Mouse (Mus musculus) liver, embryonic 11.5 days (tissue): ENCODE measurements at regions not wholly inside any gene's neighbourhood (a gene's known extent, or its start where the extent isn't known, plus 50 kb on each side); places are given as distances from the start of the nearest gene placed in this dataset.

Experiments
- ATAC-seq: fragments of 200-750 bp; cut with Nextera tagmentation; replicated peaks from 2 replicates; pipeline ENCODE4 v1.8.0; 2017; ENCODE audit warnings: moderate number of reproducible peaks, mild to moderate bottlenecking, moderate TSS enrichment, moderate library complexity; ENCODE audit not compliant: low FRiP score
- DNase-seq: peaks from one replicate; pipeline ENCODE4 v3.0.0-alpha.2; 2017; ENCODE audit warnings: low spot score
- H3K27ac ChIP-seq: fragments of 300-500 bp; sonication (generic); 2 replicates; pipeline ENCODE4 v1.5.1; 2014; ENCODE audit warnings: mild to moderate bottlenecking, low read depth, low read length, control low read depth
- H3K27me3 ChIP-seq: fragments of 300-500 bp; sonication (generic); replicated peaks from 2 replicates; pipeline ENCODE4 v1.6.1; 2014; ENCODE audit warnings: low read length, mixed read lengths; ENCODE audit not compliant: control insufficient read depth, insufficient read depth
- H3K36me3 ChIP-seq: fragments of 300-500 bp; sonication (generic); 2 replicates; pipeline ENCODE4 v1.6.1; 2014; ENCODE audit warnings: mild to moderate bottlenecking, low read length, moderate library complexity, mixed read lengths; ENCODE audit not compliant: control insufficient read depth, insufficient read depth
- H3K4me1 ChIP-seq: fragments of 300-500 bp; sonication (generic); replicated peaks from 2 replicates; pipeline ENCODE4 v1.6.1; 2014; ENCODE audit warnings: low read length, mixed read lengths; ENCODE audit not compliant: control insufficient read depth, insufficient read depth
- H3K4me2 ChIP-seq: fragments of 300-500 bp; sonication (generic); 2 replicates; pipeline ENCODE4 v1.6.1; 2014; ENCODE audit warnings: mild to moderate bottlenecking, control low read depth, moderate library complexity
- H3K4me3 ChIP-seq: fragments of 300-500 bp; sonication (generic); 2 replicates; pipeline ENCODE4 v1.5.1; 2014; ENCODE audit warnings: low read depth, low read length, control low read depth
- H3K9ac ChIP-seq: fragments of 300-500 bp; sonication (generic); 2 replicates; pipeline ENCODE4 v1.6.1; 2014; ENCODE audit warnings: low read depth, low read length, control low read depth
- H3K9me3 ChIP-seq: fragments of 300-500 bp; sonication (generic); 2 replicates; pipeline ENCODE4 v1.6.1; 2016; ENCODE audit warnings: low read length, inconsistent platforms, mixed read lengths; ENCODE audit not compliant: control insufficient read depth
- WGBS: fragments of 180-500 bp; shearing (Covaris S2); extraction: QIAGEN DNeasy Blood & Tissue Kit; methylation state at CpG from one replicate; pipeline ENCODE4 v1.1.7; 2014; 5-methylcytosine and 5-hydroxymethylcytosine counted together

DNA sequence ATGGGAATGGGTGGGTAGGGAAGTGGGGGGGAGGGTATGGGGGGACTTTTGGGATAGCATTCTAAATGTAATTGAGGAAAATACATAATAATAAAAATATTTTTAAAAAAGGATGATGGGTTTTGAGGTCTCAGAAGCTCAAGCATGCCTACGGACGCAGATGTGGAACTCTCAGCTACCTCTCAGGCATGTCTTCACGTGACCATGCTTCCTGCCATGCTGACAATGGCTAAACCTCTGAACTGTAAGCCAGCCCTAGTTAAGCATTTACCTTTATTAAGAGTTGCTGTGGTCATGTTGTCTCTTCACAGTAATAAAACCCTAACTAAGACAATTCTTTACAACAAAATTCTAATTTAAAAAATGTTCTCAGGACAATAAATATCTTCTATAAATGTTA is 80.0 kb downstream of the Tex36 start:
- WGBS = 86% methylated on average over 3 of the region's 3 CpGs
- no peaks in the 10 kb centered on the region for H3K9me3 ChIP-seq
- H3K4me2 ChIP-seq = no peak overlapping the region
- H3K9ac ChIP-seq = no peak overlapping the region
- DNase-seq = no peak
- H3K4me3 ChIP-seq = no peak overlapping the region
- ATAC-seq = no peak
- no peak overlapping the region for H3K27ac ChIP-seq
- no peaks in the 10 kb centered on the region for H3K4me1 ChIP-seq
- H3K27me3 ChIP-seq = no peaks in the 10 kb centered on the region
- no peaks in the 10 kb centered on the region for H3K36me3 ChIP-seq

DNA sequence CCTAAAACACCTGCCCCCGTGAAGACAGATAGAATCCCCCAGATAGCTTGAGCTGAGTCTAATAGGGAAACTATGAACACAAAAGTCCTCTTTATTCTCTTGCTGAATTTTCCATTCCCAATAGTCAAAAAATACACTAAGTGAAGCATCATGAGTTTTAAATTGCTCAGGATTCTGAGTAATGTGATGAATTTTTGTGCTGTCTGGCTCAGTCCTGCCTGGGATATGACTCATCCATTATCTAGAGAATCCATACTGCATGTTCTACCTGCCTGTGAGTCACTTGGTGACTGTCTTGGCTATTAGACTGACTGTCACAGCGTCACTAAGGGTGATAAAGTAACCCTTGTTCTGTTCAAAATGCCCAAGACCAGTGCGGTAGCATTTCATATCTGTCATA is 83.0 kb downstream of the Tex36 start:
- H3K27ac ChIP-seq = no peak overlapping the region
- no peaks in the 10 kb centered on the region for H3K36me3 ChIP-seq
- no peak overlapping the region for H3K4me2 ChIP-seq
- no peak overlapping the region for H3K4me3 ChIP-seq
- H3K27me3 ChIP-seq = no peaks in the 10 kb centered on the region
- no peaks in the 10 kb centered on the region for H3K4me1 ChIP-seq
- no peak overlapping the region for H3K9ac ChIP-seq
- 74% methylated on average over 3 of the region's 3 CpGs for WGBS
- DNase-seq (no peak), ATAC-seq (no peak)
- no peaks in the 10 kb centered on the region for H3K9me3 ChIP-seq

DNA sequence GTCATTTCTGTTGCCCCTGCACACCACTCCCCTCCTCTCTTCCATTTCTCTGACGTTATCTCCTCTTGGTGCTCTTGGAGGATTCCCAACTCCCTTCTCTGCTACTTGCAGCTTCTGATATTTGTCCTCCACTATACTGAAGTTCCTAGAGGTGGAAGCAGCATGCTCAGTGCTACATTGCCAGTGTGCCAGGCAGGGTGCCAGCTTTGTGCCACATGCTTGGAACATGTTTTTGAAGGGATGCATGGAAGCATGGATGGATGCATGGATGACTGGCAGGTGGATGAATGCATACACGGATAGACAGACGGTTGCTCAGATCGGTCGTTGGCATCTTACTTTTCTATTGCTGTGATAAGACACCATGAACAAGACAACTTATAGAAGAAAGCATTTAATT is 84.4 kb downstream of the Tex36 start:
- WGBS = 88% methylated on average over 5 of the region's 5 CpGs
- Histone ChIP-seq H3K9me3 (no peaks in the 10 kb centered on the region), H3K36me3 (no peaks in the 10 kb centered on the region), H3K4me1 (no peaks in the 10 kb centered on the region), H3K27ac (no peak overlapping the region), H3K9ac (no peak overlapping the region), H3K27me3 (no peaks in the 10 kb centered on the region), H3K4me2 (no peak overlapping the region), H3K4me3 (no peak overlapping the region)
- no peak for DNase-seq
- ATAC-seq = no peak

DNA sequence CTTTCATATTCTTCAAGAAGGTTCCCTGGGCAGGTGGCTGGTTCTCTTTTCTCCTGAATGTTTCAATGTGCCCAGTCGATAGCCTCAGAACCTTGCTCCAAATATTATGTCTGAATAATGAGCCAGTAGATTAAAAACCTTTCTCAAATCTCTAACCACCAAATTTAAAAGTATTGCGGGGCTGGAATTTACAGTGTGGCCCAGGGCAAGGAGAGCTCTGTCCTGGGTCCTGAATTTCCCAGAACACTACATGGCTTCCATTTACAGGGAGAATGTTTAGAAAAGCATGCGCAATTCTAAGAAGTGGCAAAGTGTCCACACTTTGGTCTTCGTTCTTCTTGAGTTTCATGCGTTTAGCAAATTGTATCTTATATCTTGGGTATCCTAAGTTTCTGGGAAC is 91.0 kb downstream of the Tex36 start:
- DNase-seq (no peak), ATAC-seq (no peak)
- Histone ChIP-seq H3K36me3 (no peaks in the 10 kb centered on the region), H3K27me3 (no peaks in the 10 kb centered on the region), H3K27ac (no peak overlapping the region), H3K9me3 (no peaks in the 10 kb centered on the region), H3K9ac (no peak overlapping the region), H3K4me3 (no peak overlapping the region), H3K4me2 (no peak overlapping the region), H3K4me1 (no peaks in the 10 kb centered on the region)
- WGBS = 60% methylated on average over 5 of the region's 5 CpGs

DNA sequence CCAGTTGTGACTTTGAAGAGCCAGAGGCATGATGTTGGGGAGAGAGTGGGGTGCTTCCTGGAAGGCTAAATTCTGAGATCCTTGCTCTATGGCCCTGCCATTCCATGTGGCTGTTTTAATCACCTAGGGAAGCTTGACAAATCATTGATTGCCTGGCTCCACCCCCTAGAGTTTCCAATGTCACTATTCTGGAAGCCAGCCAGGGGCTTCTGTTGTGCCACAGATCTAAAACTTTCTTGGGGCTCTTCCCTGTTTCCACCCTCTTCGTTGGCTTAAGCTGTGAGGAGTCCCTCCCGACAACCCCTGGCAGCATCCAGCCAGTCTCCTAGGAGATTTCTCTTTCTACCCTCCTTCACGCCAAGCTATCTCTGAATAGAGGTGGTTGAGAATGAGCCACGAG is 92.5 kb downstream of the Tex36 start:
- Histone ChIP-seq H3K4me1 (no peaks in the 10 kb centered on the region), H3K4me2 (no peak overlapping the region), H3K27me3 (no peaks in the 10 kb centered on the region), H3K27ac (no peak overlapping the region), H3K36me3 (no peaks in the 10 kb centered on the region), H3K9ac (no peak overlapping the region), H3K9me3 (no peaks in the 10 kb centered on the region), H3K4me3 (no peak overlapping the region)
- WGBS = 63% methylated on average over 4 of the region's 4 CpGs
- DNase-seq (no peak), ATAC-seq (no peak)

DNA sequence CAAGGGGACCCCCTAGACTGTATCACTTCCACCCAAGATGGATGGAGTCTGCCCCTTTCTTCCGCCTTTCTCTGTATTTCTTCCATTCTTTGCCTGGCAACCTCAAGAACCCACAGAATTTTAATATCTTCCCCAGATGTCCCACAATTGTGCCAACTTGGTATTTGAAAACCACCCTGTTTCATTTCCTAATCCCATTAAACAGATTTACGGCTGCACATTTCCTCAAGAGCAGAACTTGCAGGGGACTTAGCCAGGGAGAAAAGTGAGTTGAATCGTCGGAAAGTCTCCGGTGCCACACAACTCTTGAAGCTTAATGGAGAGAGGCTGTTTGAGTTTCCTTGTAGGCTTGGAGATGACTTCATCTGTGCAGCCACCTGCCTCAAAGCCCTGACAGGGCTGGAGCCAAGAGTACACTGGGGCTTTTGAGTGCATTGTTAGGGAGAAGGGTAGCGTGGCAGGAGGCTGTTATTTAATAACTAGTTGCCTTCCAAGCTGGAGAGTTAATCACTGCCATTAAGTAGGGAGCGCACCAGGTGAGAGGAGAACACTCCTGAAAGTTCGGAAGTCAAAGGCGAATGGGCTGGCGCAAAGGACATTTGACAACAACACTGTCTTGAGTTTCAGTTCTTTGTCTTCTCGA is 93.5 kb downstream of the Tex36 start:
- Histone ChIP-seq H3K4me3 (no peak overlapping the region), H3K9ac (no peak overlapping the region), H3K4me1 (no peaks in the 10 kb centered on the region), H3K27me3 (no peaks in the 10 kb centered on the region), H3K36me3 (no peaks in the 10 kb centered on the region), H3K27ac (no peak overlapping the region), H3K4me2 (no peak overlapping the region), H3K9me3 (no peaks in the 10 kb centered on the region)
- no peak for DNase-seq
- no peak for ATAC-seq
- 77% methylated on average over 11 of the region's 11 CpGs for WGBS

DNA sequence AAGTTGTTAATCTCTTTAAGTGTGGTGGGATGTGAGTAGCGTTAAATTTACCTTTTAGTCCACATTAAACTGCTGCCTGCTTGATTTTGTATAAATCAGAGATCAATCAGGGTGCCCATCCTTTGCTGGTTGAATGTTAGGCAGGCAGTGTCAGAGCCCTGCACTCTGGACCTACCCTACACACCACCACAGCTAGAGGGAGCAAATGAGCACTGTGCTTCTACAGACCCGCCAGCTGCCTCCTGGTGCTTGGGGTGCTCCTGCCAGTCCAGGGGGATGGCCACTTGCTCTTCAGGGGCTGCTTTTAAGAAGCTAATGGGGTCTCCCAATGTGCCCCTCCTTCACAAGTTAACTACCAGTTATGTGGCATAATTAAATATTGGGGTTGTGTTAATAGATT is 96.3 kb downstream of the Tex36 start:
- no peaks in the 10 kb centered on the region for H3K36me3 ChIP-seq
- H3K4me2 ChIP-seq = no peak overlapping the region
- ATAC-seq = no peak
- H3K9me3 ChIP-seq = no peaks in the 10 kb centered on the region
- 77% methylated on average over 2 of the region's 2 CpGs for WGBS
- H3K27me3 ChIP-seq = no peaks in the 10 kb centered on the region
- no peak for DNase-seq
- H3K27ac ChIP-seq = no peak overlapping the region
- H3K4me1 ChIP-seq = no peaks in the 10 kb centered on the region
- no peak overlapping the region for H3K4me3 ChIP-seq
- no peak overlapping the region for H3K9ac ChIP-seq

DNA sequence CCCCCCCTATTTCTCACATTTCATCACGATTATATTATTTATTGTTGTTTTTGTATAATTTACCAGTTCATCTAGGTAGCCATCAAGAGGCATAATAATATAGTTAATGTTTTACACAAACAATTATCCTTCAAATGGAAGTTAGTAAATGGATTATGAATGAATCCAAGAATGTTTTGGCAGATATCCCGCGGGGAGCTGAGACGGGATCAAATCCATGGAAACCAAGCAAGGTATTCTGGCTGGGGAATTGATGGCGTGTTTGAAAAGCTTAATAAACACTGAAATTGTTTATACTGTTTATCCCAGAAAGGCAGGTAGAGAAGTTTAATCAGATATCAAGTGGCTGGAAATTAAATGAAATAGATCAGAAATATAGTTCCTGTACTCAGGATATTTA is 98.0 kb downstream of the Tex36 start:
- no peak for DNase-seq
- ATAC-seq = no peak
- Histone ChIP-seq H3K4me2 (no peak overlapping the region), H3K27me3 (no peaks in the 10 kb centered on the region), H3K9me3 (no peaks in the 10 kb centered on the region), H3K9ac (no peak overlapping the region), H3K4me3 (no peak overlapping the region), H3K36me3 (no peaks in the 10 kb centered on the region), H3K27ac (no peak overlapping the region), H3K4me1 (no peaks in the 10 kb centered on the region)
- 85% methylated on average over 5 of the region's 5 CpGs for WGBS

DNA sequence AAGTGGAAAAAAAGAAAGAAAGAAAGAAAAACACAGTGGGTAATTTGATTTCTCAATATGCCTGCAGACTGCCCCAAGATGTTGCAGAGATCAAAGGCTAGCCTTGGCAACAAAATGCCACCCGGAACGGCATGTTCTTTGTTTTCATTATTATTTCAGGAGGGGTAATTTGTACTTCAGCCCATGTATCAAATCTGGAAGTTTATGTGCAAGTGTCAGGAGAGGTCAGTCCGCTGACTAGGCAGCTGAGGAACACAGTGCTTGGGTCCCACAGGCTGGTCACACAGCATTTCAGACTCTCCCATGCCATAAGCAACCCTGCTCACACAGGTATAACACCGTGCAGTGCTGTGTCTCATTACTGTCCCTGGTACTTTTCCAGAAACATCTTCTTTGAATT is 99.2 kb downstream of the Tex36 start:
- Histone ChIP-seq H3K4me2 (no peak overlapping the region), H3K27me3 (no peaks in the 10 kb centered on the region), H3K4me3 (no peak overlapping the region), H3K9me3 (no peaks in the 10 kb centered on the region), H3K4me1 (no peaks in the 10 kb centered on the region), H3K27ac (no peak overlapping the region), H3K9ac (no peak overlapping the region), H3K36me3 (no peaks in the 10 kb centered on the region)
- ATAC-seq (no peak), DNase-seq (no peak)
- 76% methylated on average over 4 of the region's 4 CpGs for WGBS
